Mouse (Mus musculus) NIH3T3 (cell line): ENCODE results near the gene Gm6169.
"Not testable (repeated sequence)": the region's sequence is repeated elsewhere in the genome, so short reads cannot be mapped to it uniquely, and the experiment has no call there.

ENCODE experiments used
- DNase-seq: peaks from one replicate; pipeline ENCODE4 v3.0.0-alpha.2; 2012; ENCODE audit warnings: low read depth

Gene Gm6169

DNA sequence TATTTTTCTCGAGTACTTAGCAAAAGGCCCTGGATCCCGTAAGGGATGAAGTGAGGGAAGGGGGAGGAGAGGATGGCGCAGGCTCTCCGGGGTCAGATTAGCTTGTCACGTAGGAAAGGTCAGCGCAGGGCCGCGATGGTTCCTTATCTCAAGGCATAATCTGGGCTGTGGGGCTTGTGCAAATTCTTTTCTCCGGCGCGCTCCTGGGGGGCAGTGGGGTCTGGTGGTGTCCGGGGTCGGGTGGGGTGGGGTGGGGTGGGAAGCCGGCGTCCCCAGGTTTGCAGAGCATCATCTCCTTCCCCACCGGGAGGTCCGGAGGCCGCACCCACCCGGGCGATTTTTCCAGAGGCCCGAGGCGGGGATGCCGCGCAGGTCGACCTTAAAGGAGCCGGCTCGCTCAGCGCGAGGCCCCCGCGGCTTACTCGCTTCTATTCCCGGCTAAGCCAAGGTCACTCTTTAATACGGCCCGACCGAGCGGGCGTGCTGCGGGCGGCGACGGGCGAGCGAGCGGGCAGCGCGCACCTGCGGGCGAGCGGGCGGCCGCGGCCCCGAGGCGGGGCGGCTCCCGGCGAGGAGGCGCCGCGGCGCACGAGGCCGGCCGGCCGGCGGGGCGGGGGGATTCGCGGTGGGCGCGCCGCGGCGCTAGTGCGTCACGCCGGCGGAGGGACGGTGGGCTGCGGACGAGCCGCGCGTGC, 28.0 kb downstream of the Gm6169 start:
- no peak for DNase-seq

DNA sequence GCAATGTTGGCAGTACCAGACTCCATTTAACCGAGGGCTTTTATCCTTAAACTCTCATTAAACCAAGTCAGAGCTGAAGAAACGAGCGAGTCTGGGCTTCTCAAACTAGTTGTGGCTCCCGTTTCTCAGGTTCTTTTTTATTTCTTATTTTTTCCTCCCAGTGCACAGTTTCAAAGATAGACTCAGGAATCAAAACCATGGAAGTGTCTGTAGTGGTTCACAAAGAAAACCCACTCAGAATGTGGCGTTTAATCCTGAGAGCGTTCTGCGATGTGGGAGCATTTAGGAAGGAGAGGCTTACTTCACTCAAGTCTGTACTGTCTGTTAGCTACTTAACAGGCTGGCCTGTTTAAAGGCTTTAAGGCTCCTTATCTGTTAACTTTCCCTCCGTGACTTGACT, 30.9 kb downstream of the Gm6169 start:
- no peak for DNase-seq

DNA sequence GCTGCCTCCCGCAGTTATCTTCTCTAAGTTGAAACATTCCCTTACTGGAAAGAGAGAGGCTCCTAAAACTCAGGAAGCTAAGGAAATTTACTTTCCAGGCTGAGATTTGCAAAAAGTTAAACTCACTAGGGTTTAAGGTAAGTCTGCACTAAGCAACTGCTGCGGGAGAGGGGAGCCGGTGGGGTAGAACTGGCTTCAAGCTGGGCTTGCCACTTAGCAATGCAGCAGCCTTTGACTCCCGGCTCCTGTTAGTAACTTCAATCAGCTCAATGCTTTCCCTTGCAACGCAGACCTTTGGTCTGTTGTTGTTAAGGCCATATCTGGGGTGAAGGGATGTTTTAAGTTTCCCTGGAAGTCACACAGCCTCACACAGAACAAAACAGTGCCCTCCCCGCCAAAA, 31.3 kb downstream of the Gm6169 start:
- no peak for DNase-seq

DNA sequence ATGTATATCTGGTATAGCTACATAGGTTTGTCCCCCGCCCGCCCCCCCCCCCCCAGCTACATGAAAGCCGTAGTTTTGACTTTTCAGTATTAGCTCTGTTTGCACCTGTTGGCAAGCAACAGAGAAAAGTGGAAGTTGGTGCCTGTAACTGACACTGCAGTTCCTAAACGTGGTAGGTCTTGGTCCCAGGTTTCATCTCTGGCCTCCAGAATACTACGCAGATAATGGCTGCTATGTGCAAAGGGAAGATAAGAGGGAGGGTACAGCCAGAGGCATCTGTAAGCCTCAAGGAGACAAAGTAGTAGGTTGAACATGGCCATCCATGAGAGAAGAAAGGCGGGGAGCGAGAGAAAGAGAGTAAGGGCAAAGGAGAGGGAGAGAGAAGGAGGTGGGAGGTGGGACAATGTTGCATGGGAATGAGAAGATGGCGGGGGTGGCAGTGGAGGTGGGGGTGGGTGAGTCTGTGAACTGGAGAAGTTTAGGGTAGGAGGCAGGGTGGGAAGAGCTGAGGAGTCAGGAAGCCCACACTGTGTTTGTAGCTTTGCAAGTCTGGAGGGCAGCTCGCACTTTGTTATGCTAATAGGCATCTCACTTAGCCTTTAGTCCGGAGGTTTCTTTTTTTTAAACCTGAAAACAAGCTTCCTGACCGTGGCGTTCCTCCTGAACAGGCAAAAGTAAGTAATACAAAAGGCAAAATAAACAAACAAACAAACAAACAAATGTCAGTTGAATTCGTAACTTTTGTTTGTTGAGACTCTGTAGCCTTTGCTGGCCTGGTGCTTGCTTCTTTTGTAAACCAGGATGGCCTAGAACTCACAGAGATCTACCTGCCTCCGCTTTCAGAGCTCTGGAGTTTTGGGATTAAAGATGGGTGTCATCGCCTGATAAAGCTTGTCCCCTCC, 32.1 kb downstream of the Gm6169 start, which contains the start of gene Fam169a:
Gene Fam169a (plus strand): TSS at position 638 of the 902 bp plus-strand sequence.
- no peak for DNase-seq

DNA sequence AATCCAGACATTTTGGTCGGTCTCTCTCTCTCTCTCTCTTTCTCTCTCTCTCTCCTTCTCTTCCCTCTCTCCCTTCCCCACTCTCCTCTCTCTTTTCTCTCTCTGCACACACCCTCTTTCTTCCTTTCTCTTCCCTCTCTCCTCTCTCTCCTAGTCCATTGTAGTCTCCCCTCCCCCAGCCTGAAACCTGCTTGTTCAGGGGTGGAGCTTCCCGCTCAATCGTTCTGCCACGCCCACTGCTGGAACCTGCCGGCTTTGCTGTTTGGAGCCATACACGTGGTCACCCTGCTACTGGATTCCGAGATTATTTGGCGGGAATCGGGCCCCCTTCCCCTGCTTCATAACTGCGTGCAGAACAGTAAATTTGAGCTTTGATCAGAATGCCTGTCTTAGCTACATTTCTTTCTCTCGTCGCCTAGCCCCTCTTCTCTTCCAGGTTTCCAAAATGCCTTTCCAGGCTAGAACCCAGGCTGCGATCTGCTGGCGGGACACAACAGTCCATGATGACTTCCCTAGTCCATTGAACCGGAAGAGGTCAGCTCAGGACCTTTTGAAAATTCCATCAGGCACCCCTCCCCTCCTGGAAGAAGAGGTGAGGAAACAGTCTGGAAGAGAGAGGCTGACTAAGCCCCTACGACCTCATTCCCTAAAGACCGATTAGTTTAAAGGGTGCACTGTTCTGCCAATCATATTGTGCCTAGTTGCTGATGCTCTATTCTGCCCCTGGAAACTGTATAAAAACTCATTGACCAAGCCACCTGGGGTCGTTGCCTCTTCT, 34.0 kb downstream of the Gm6169 start:
- DNase-seq: not testable (repeated sequence)

DNA sequence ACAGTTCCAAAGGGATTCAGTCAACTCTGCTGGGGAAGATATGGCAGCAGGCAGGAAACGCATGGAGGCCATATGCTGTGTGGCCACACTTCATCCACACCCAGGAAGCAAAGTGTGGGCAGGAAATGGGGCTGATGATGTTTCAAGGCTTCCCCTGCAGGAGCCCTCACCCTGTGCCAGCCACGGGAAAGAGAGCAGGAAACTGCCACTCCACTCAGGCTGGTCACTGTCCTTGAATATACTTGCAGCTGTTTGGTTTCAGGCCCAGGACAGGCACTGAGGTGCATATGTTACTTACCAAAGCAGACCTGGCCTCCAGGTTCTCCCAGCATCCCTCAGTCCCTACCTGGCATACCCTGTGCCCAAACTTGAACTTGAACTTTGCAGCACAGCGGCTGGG, 34.6 kb downstream of the Gm6169 start:
- DNase-seq: no peak

DNA sequence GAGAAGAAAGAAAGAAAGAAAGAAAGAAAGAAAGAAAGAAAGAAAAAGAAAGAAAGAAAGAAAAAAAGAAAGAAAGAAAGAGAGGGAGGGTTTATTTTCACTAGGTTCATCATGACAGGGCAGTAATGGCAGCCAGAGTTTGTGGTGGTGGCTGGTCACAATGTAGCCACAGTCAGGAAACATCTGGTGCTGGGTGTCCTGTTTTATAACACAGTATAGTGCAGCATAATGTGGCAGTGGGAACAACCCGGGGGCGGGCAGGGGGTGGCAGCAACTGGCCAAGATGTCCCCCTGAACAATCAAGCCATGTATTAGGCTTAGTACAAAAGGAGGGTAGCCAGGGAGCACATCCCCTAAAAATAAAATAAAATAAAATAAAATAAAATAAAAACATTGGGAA, 35.6 kb downstream of the Gm6169 start:
- no peak for DNase-seq

DNA sequence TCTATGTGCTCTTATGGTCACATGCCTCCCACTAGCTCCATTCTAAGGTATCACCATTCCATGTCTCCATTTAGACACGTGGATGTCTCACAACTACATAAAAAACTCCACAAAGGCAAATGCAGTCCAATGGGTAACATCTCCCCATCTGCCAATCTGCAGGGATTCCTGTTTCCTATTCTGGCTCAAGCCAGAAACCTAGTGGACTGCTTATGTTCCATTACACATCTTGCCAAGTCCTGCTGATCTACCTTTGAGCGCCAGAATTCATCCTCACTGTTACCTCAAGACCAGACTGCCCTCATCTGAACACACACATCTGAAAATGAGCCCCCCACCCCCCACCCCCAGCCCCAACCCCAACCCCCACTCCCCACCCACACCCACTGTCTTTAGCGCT, 36.9 kb downstream of the Gm6169 start:
- no peak for DNase-seq

DNA sequence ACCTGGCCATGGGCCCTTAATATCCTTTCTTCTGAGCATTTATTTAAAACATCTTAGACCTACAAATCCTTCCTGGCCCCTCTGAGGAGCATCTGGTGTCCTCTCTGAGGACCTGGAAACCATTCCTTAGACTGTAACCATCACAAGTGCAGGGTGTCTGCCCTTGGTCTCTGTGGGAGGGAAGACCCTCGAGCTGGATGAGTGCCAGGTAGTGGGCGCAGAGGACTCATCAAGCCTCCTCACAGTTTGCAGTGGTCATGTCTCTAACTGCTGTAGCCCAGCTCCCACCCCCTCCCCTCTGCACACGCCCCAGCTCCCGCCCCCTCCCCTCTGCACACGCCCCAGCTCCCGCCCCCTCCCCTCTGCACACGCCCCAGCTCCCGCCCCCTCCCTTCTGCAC, 38.7 kb downstream of the Gm6169 start:
- DNase-seq: no peak

DNA sequence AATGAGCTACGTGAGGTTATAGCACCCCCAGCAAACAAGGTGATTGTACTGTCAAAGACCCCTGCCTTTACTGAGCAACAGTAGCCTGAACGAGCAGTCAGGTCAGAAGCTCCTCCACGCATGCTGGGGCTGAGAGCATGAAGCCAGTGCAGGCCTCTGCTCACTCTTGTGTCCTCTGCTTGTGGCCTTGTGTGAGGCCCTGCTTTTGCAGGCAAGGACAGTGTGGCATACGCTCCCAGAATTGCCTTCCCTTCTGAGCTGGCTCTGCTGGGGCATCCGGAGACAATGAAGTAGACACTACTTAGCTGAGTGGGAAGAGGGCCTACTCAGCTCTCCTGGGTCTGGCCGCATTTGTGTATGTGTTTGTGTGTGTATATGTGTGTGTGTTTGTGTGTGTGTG, 39.3 kb downstream of the Gm6169 start:
- DNase-seq: no peak

DNA sequence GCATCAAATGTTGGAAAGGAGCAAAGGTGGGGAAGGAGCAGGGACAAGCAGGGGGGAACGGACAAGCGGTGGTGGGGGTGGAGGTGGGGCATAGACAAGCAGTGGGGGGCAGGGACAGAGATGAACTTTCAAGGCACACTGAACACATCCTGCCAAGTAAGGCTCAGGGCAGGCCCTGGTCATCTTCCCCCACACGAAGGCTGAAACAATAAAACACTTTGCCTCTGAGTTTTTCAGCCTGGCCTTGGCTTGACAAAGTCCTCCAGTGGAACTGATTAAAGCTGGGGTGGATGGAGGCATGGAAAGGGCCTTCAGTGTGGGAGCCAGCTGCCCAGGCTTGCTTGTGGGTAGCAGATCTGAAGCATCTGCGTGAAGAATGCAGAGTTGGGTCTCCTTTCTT, 41.2 kb downstream of the Gm6169 start:
- no peak for DNase-seq

DNA sequence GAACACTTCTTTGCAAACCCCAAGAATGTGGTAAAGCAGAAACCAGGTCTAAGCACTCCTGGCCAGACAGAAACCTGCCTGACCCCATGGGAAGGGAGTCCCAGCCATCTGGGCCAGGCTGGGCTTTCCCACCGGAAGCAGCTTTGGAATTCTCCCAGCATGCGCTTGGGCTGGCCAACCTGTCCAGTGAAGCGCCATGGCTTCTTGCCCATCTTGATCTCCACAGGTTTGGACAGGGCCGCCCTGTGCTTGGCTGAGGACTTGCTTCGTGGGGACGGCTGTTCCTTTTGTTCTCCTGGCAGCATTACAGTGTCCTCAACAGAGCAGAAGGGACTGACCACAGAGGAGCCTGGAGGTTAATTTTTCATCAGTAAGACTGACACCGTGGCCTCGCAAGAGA, 45.2 kb downstream of the Gm6169 start:
- DNase-seq: peak; percentile 9

DNA sequence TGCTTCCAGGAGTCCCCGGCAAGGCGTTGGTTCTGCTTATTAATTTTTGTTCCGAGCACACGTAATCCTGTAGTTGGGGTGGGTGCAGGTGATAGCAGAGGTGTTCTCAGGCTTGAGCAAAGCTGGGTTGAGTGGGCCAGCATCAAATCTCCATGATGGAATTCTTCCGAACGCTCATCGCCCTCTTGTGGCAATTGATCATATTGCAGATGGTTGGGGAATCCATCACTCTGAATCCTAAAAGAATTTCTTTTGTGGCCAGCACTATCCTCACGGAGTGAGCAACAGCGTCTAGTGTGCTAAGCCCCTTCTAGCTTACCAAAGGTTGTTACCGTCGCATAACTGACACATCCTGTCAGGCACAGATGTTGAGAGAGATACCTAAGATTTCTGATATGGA, 46.4 kb downstream of the Gm6169 start:
- peak; percentile 88 for DNase-seq

DNA sequence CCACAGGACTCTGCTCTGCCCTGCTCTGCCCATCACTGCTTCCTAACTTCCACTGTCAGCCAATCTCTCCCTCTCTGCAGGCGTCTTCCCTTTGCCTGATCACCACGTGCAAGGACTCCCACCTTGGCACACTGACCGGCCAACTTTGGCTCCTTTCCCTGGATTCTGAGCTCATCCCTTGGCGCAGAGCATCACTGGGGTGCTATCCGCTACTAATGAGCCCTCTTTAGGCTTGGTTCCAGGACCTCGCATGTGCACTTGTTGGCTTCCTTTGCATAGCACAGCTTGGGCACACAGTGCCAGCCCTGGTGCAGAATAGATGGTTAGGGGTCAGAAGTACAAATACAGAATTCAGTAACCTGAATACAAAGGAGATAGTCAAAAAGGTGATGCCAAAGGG, 47.9 kb downstream of the Gm6169 start:
- peak; percentile 52 for DNase-seq
